Mouse (Mus musculus) ZHBTc4 (cell line): ENCODE measurements around the gene Prss36.
"Not testable (repeated sequence)": the region's sequence is repeated elsewhere in the genome, so short reads cannot be mapped to it uniquely, and the experiment has no call there.

ENCODE experiments used
- DNase-seq: peaks from one replicate; pipeline ENCODE4 v3.0.0-alpha.2; 2011; ENCODE audit warnings: low read depth, low spot score

Prss36 gene

DNA sequence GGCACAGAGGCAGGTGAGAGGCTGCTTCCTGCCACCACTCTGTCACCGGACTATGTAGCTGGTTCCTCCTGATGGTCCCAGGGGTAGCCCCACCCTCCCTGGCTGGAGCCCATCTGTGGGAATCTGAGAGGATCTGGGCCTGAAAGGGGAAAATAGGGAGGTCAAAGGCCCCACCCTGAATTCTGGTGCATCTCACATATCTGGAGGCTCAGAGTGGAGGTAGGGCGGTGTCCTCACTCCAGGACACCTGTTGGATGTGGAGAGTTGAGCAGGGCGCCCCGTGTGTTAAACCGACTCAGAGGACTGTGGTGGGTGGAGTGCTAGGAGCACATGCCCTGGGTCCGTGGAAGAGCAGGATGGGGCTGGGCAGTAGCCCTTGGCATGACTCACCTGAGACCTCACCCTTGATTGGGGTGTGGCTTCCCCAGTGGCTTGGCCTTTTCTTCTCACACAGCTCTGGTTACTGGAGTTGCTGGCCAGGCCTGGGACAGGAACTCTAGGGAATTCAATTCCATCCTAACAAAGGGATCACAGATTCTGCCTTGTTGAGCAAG lies at the start of gene Prss36:
Gene Prss36 (minus strand): TSS at position 256 of the 554 bp plus-strand sequence.
- DNase-seq = no peak

DNA sequence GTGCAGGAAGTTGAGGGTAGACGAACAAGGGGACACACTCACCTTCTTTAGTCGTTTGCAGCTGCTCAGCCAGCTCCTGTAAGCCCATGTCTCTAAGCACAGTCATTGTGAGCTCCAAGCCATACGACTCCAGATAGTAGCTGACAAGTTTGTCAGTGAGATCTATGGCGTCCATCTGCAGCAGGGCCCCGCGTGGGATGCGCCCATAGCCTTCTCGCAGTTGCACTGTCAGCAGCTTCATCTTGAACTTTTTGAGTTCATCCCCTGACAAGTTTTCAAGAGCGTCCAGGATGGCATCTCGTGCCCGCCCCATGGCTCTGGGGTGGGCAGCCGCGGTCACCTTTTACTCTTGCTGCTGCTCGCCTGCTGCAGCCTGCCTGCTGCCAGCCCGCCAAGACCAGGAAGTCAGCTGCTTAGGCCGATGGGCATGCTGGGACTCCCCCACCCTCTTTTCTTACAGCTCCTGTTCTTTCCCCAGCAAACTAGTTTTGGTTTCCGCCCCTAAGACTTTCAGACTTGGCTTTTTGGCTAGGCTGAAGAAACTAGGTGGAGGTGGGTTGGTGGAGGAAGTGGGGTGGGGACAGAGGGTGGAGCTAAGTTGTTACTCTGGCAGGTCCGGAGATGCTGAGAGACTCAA lies 46.9 kb upstream of the Prss36 start, which contains the start of gene Pycard:
Gene Pycard (minus strand): TSS at position 527 of the 637 bp plus-strand sequence.
- peak; percentile 94 for DNase-seq

DNA sequence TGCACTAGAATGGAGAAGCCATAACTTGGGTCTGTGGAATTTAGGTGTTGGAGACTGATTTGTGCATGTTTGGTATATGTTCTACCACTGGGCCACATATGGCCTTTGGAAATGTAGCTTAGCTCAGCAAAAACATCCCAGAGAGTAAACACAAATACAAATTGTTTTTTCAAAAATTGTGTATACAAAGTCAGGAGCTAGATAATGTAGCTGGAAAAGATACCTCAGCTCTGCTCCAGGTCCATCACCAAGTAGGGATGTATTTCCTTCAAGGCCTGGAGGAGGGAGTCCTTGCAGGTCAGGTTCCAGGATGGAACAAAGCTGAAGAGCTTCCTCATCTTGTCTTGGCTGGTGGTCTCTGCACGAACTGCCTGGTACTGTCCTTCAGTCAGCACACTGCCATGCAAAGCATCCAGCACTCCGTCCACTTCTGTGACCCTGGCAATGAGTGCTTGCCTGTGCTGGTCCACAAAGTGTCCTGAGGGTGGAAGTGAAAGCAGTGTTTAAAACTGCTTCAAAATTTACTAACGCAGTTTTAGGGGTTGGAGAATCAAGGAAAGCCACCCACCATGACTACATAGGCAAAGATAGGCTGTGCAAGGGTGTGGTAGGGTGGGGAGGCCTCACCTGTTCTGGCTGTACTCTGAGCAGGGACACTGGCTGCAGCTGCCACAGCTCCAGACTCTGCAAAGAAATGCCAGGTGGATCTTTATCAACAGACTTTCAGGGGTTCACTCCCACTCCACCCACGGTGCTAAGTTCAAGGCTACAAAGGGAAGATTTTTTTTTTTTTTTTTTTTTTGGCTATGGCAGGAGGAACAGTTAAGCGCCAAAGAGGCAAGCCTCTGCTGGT lies 46.2 kb upstream of the Prss36 start:
- DNase-seq = no peak

DNA sequence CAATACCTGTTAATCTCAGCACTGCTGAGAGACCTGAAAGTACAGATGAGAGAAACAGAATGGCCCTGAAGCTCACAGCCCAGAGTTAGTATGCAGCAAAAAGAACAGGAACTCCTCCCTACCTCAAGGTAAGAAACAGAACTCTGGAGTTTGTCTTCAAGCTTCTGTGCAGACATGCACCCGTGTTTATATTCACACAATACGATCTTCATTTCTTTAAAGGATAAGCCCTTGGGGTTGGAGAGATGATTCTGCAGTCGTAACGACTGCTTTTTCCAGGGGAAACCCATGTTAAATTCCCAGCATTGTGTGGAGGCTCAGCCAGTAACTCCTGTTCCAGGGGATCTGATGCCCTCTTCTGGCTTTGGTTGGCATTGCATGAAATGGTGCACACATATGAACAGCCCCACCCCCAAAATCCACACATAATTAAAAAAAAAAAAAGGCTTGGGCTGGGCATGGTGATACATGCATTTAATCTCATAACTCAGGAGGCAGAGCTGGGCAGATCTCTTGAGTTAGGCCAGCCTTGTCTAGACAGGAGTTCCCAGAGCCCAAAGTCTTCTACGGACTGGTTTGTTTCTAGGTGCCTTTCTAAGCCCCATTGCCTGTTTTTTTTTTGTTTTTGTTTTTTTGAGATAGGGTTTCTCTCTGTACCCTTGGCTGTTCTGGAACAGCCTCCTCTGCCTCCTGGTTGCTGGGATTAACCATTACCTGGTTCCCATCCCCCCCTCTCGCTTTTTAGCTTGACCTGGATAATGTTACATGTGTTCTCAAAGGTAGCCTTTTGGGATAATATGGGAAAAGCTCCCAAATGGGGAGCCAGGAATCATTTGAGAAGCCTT lies 45.3 kb upstream of the Prss36 start:
- peak; percentile 83 for DNase-seq

DNA sequence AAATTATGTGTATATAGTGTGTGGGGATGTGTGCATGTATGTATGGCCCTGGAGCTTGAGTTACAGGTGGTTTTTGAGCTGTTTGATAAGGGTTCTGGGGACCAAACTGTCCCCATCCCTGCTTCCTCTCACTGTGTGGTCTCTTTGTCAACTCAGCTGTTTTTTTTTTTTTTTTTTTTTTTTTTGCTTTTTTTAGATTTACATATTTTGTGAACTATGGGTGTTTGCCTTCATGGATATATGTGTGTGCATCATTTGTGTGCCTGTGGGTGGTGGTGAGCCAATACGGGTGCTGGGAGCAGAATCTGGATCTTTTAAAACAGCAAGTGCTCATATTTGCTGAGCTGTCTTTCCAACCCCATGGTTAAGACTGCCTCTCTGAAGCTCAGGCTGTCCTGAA lies 42.4 kb upstream of the Prss36 start:
- no peak for DNase-seq

DNA sequence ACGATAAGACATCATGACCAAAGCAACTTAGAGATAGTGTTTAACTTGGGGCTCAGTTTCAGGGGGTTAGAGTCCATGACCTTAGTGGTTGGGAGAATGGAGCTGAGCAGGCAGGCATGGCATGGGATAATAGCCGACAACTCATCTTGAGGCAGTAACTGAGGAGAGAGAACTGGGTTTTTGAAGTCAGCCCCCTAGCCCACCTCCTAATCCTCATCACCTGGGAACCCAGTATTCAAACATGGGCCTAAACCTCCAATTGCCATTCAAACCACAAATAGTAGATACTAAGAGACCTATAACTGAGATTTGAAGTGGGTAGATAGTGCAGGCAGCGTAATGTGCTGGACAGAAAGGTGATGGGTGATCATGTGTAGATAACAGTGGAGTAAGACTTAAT lies 34.1 kb upstream of the Prss36 start:
- no peak for DNase-seq

DNA sequence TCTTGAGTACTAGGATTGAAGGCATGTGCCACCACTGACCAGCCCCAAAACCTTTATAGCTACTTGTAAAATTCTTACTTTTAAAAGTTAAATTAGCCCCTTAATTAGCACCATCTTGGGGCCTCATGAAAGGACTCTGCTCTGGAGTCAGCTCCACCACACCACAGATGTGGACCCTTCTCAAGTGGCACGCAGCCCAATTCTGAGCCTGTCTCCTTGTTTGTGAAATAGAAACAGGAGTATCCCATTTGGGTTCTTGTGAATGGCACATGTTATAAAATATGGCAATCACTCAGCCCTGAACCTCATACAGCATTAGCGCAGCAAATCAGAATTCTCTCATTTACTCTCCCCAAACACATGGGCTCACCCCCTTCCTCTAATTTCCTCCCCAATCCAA lies 32.3 kb upstream of the Prss36 start:
- no peak for DNase-seq

DNA sequence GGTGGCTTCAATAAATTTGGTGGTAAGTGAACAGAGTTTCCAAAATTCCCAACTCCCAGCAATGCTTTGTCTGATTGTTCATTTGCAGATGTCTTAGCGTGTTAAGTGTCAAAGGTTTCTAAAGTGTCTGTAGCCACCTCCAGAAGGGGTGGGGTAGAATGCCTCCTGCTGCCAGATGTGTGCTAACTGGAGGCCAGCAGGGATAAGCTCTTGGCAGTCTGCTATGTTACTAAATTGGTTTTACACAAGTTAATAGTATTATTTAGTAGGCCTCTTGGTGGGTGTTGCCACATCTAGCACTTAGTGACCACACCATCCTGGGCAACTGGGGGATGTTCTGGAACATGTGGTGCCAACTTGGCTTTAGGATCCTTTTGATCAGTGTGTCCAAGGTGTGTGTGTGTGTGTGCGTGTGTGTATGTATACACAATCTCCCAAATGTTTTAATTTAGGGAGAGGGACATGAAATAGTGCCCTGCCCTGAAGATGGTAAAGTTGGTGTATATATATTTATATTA lies 27.9 kb upstream of the Prss36 start:
- DNase-seq = peak; percentile 22

DNA sequence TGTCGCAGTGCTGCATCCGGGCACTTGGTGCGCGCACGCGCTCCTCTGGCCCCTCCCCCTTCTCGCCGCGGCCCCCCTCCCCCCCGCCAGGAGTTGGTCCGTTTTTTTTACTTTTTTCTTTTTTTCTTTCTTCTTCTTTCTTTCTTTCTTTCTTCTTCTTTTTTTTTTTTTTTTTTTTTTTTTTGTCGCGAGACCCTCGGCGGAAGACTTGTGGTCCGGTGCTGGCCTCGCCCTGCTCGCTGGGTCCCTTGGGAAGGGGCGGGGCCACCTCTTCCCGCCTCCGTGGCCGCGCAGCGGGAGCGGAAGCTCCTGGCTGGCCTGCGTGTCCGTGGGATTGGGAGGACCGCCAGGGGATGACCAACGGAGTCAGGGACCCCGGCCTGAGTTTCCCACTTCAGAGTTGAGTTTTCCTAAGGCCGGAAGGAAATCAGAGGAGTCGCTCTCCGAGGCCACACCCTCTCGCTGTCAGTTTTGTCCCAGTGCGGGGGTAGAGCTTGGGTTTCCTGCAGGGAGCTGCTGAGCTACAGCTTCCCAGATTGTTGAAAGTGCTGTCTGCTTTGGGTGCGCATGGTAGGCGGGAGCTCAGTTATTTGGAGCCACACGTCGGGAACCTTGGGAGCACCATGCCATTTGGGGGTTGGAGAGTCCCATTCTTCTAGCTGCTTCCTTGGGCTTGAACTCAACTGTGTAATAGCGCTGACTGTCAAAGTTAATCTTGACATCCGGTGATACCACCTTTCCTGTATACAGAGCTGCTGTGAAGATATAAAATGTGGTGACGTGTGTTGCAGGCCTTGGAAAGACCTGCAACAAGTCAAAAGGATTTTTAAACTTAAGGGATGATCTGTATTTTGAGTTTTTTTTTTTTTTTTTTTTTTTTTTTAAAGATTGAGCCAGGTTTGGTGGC lies 21.6 kb upstream of the Prss36 start:
- peak; percentile 87 for DNase-seq

DNA sequence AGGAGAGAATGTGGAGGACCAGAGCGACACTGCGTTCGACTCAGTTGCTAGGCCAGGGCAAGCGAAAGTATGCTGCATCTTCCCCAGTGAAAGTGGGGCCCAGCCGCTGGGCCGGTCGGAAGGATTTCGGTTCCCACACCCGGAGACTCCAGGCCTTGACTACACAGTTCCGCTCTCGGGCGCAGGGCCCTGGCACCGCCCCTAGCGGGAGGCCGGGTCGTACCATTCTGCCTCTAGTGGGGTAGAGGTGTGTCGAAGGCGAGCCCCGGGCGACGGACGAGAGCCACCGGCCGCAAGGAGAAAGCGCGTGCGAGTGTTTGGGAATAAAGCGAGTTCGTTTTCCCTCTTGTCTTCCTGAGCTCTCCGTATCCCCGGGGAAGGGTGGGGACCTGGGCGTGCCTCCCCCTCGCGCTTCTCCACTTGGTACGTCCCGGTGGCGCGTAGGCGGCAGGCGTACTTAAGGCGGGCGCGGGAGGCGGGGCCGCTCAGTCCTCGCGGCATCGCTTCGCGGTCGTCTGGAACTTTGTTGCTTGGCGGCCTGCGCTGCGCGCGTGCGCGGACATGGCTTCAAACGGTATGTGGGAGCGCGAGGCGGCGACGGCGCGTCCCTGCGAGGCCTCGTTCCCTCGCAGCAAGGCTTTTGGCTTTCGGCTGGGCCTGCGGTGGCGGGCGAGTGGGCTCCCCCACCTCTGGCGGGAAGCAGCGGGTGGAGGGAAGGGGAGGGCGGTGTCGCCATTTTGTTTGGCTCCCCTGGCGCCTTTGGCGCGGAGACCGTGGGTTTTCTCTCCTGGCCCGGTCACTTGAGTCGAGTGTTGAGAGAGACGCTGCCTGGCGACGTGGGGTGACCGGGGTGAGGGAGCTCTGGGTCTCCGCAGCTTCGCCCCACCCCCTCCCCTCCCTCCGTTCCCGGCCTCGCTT lies 20.7 kb upstream of the Prss36 start, which contains the start of gene Fus:
Gene Fus (plus strand): TSS at position 454 of the 918 bp plus-strand sequence.
- peak; percentile 97 for DNase-seq

DNA sequence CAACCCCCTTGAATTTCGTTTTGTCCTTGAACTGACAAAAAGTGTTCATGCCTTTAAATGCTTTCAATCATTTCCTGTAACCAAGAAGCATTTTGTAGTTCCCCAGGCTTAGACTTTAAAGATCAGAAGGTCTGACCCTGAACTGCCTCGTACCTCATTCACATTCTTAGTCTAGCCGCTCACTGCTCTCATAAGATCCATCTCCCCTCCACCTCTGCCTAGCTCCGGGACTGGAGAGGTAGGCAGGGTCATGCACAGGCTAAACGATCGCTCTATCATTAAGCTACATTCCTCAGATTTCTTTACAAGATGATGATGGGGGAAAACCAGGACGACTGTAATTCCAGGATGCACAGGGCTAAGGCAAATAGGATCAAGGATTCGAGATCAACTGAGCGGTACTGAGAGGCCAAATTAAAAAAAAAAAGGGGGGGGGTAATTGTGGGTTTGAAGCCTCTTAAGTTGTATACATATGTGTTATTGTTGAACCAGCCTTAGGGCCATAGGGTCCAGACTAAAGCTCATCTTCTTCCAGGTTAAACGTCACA lies 19.9 kb upstream of the Prss36 start:
- peak; percentile 62 for DNase-seq

DNA sequence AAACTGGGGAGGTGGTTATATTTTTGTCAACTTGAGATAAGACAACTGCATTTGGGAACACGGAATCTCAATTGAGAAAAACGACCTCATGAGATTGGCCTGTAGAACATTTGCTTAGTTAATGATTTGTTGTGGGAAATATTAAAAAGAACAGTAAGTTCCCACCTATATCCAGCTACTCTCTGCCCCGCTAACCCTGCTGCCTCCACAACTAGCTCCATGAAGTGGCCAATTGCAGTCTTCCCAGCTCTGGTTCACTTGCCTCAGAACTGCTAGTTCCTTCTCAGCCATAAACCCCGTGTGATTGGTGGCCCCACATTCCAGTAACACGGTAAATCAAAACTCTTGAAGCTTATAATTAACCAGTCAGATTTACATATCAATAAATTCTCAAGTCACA lies 12.8 kb upstream of the Prss36 start:
- DNase-seq = no peak

DNA sequence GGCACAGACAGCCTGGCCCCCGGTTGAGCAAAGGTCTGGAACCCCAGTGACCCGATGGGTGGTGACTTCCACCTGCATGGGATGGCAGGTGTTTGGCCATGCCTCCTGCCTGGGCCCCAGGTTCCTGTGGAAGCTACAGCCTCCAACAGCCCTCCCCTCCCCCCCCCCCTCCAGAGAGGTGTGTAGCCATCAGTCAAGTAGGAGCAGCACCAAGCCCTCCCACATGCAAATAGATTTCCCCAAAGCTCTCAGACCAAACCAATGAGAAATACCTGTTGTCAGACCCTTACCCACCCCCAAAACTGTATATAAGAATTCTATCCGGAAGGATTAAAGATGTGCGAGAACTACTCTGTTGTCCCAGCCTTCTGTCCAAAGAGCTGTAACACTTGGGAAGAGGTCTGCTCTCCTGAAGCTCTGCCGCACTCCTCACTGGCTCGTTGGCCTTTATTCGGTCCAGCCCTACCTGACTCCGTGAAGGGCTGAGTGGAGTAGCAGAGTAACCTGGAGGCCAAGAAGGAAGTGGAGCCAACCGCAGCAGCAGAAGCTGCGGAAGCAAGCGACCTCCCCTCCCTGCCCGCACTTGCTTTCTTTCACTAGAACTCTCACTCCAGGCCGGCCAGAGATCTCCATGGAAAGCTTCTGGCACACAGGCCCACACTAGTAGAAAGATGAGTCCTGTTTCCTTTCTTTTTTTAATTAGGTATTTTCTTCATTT lies 6.5 kb upstream of the Prss36 start:
- DNase-seq = peak; percentile 51

DNA sequence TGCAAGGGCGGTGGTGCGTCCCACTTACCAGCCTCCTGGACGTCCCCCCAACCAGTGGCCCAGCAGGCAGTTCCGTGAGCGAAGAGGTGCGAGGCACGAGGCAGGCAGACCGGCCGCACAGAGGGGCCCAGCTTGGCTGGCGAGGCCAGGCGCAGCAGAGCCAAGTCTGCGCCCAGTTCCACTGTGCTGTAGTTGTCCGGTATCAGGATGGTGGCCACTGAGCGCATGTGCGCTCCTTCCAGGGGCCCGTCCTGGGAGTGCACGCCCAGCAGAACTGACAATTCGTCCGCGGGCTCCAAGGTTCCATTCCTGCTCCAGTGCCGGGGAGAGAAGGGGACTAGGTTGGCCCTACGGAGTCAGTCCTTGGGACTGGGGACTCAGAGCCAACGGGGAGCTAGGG lies 1.9 kb downstream of the Prss36 start:
- DNase-seq = peak; percentile 59

DNA sequence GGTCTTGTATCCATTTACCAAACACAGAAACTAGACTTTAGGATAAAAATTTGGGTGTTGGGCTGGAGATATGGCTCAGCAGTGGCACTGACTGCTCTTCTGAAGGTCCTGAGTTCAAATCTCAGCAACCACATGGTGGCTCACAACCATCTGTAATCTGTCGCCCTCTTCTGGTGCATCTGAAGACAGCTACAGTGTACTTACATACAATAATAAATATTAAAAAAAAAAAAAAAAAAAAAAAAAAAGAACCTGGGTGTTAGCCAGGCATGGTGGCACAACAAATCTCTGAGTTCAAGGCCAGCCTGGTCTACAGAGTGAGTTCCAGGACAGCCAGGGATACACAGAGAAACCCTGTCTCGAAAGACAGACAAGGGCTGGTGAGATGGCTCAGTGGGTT lies 4.4 kb downstream of the Prss36 start:
- not testable (repeated sequence) for DNase-seq

DNA sequence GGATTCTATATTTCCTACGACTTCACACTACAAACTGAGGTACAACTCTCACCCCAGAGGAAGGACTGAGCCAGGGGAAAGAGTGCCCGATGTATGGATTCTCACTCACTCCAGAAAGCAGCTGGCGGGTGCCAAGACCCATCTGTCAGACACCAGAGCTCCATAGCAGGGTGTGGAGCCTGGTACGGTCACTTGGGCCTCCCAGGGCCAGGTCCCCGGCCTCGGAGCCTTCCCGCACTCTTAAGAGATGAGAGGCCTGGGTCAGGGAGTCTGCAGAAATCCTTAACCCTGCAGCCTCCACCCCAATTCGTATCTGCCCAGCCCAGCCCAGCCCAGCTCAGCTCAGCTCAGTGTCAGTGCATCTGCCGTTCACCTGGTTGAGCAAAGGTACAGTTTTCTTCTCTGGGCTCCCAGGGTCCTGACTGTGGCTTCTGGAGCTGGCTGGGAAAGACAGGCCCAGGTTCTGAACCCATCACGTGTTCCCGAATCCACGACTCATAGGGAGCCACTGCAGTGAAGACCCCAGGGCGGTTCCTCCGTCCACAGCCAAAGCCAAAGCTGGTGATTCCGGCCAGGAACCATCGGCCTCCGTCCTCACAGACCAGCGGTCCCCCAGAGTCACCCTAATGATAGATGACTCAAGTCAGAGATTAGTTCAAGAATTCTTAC lies 10.2 kb downstream of the Prss36 start:
- DNase-seq = peak; percentile 17

DNA sequence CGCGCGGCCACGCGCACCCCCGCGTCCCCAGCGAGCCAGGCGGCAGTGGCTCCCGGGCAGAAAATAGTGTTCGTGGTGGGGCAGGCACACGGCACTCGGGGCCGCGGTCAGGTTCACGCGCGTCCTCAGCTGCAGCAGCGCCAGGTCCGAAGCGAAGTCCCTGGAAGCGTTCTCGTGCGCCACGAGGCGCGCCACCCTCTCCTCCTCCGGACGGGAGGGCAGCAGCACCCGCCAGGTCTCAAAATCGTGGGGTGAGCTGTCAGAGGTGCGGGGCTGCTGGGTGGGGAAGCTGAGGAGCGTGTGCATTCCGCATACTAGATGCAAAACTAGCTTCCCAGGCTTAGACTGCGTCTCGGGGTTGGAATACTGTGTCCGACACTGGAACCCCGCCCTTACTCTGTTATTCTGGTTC lies 10.8 kb downstream of the Prss36 start:
- peak; percentile 74 for DNase-seq
